Mouse (Mus musculus): ENCODE results near the gene Gpc3.

DNA sequence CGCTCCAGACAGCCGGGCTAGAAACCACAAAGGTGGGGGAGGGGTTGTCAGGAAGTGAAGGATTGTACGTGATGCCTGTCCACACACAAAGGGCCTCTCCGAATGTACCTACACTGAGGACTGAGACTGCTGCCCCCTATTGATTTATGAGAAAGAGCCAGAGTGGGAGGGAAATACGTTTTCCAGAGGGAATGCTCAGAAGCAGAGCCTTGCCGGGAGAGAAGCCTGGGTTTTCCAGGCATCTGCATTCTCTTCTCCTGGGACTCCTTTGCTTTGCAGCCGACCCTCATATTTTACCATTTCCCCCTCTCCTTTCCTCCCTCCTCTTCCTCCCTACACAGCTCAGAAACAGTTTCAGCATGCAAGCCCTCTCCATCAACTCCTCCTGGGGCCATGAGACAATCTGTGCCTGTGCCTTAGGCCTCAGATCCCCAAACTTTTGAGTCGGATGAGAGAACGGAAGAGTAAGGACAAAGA is 37.8 kb upstream of the Gpc3 start:
- no peak for TF ChIP-seq POLR2AphosphoS2 (IDR thresholded peaks at IDR 0.05; ENCODE audit: low read depth, low read length)
- TF ChIP-seq POLR2A (IDR thresholded peaks at IDR 0.05; ENCODE audit: low read depth, low read length), result no peak
- no peak for TF ChIP-seq CTCF (conservative IDR thresholded peaks at IDR 0.05 in 1 of 2, IDR thresholded peaks at IDR 0.05 in 1 of 2; ENCODE audit: low read depth in 2 of 2, low read length in 2 of 2)
- TF ChIP-seq ETS1 (conservative IDR thresholded peaks at IDR 0.05; ENCODE audit: low read depth, low read length), result no peak
- no peak for TF ChIP-seq ZMIZ1 (IDR thresholded peaks at IDR 0.05; ENCODE audit: low read depth, low read length)
- TF ChIP-seq MYC (IDR thresholded peaks at IDR 0.05; ENCODE audit: low read depth, low read length), result no peak

All from CH12.LX (cell line).